Mouse (Mus musculus) erythroid progenitor cell, adult 5-6 weeks (primary cell): Measurements from ENCODE around the gene Tbc1d4. TPM values are rescaled to one million over a fixed set of nuclear protein-coding genes. Genes with fewer than 3 reads are reported as not detected.

Experiments
- ATAC-seq: replicated peaks from 2 replicates; pipeline ENCODE4 v1.8.0; 2016; ENCODE audit warnings: moderate number of reproducible peaks, mild to moderate bottlenecking, moderate TSS enrichment, inconsistent platforms; ENCODE audit not compliant: poor library complexity, low FRiP score, severe bottlenecking
- total RNA-seq, 2 experiments: library from RNA; stranded (forward) in 1 of 2; stranded (reverse) in 1 of 2; fragments of 150-400 nt in 1 of 2; fragments of 186-747, 209-891 nt in 1 of 2; gene quantifications; 2 replicates each; pipeline versions ENCODE4 v1.2.3 to v1.2.4; 2015 to 2017; ENCODE audit warnings: low replicate concordance in 2 of 2

Tbc1d4 gene
- total RNA-seq, 2 experiments from 2014 or later = 0.08 to 2.1 TPM

GRCm38 (mm10) chr14:101507956-101508355 lies 101.0 kb downstream of the Tbc1d4 start:
- no peak for ATAC-seq

- no peak for ATAC-seq
Observed at GRCm38 (mm10) chr14:101507146-101507545, 101.8 kb downstream of the Tbc1d4 start.

GRCm38 (mm10) chr14:101505805-101506204 lies 103.2 kb downstream of the Tbc1d4 start:
- ATAC-seq = no peak

GRCm38 (mm10) chr14:101504473-101505200 lies 104.4 kb downstream of the Tbc1d4 start:
- ATAC-seq = no peak

- no peak for ATAC-seq
Observed at GRCm38 (mm10) chr14:101503168-101503961, 105.6 kb downstream of the Tbc1d4 start.

- ATAC-seq = no peak
Observed at GRCm38 (mm10) chr14:101501868-101502267, 107.1 kb downstream of the Tbc1d4 start.

GRCm38 (mm10) chr14:101501452-101501851 lies 107.5 kb downstream of the Tbc1d4 start:
- no peak for ATAC-seq

- no peak for ATAC-seq
Observed at GRCm38 (mm10) chr14:101500826-101501225, 108.2 kb downstream of the Tbc1d4 start.

- ATAC-seq = no peak
Observed at GRCm38 (mm10) chr14:101499838-101500237, 109.2 kb downstream of the Tbc1d4 start.

GRCm38 (mm10) chr14:101488264-101488810 lies 120.7 kb downstream of the Tbc1d4 start:
- ATAC-seq = no peak

- no peak for ATAC-seq
Observed at GRCm38 (mm10) chr14:101486550-101486949, 122.4 kb downstream of the Tbc1d4 start.

- ATAC-seq = no peak
Observed at GRCm38 (mm10) chr14:101483230-101483629, 125.8 kb downstream of the Tbc1d4 start.

GRCm38 (mm10) chr14:101482270-101482669 lies 126.7 kb downstream of the Tbc1d4 start:
- no peak for ATAC-seq

GRCm38 (mm10) chr14:101481165-101481564 lies 127.8 kb downstream of the Tbc1d4 start:
- ATAC-seq = no peak

- ATAC-seq = no peak
Observed at GRCm38 (mm10) chr14:101480541-101480940, 128.4 kb downstream of the Tbc1d4 start.

GRCm38 (mm10) chr14:101477827-101478220 lies 131.2 kb downstream of the Tbc1d4 start:
- no peak for ATAC-seq

GRCm38 (mm10) chr14:101477081-101477826 lies 131.7 kb downstream of the Tbc1d4 start:
- no peak for ATAC-seq

GRCm38 (mm10) chr14:101469475-101470093 lies 139.4 kb downstream of the Tbc1d4 start:
- ATAC-seq = no peak

- no peak for ATAC-seq
Observed at GRCm38 (mm10) chr14:101468143-101468542, 140.8 kb downstream of the Tbc1d4 start.

- ATAC-seq = no peak
Observed at GRCm38 (mm10) chr14:101467532-101467931, 141.5 kb downstream of the Tbc1d4 start.
